Mouse (Mus musculus) thymus, postnatal 0 days (tissue): ENCODE measurements around the gene Nrxn3. TPM values are rescaled to one million over a fixed set of nuclear protein-coding genes. Genes with fewer than 3 reads are reported as not detected.

Experiments used
- DNase-seq: peaks from one replicate; pipeline ENCODE4 v3.0.0-alpha.2; 2015; ENCODE audit warnings: low spot score
- polyA plus RNA-seq: library from polyadenylated mRNA; unstranded; fragments of >200 nt; fragmentation: Nextera tagmentation; extraction: Ambion mirVana; gene quantifications from 2 replicates; pipeline ENCODE4 v1.2.1, GENCODE M21; 2015

Gene Nrxn3
- polyA plus RNA-seq, 1 experiment from 2014 or later: 0.17 TPM

DNA sequence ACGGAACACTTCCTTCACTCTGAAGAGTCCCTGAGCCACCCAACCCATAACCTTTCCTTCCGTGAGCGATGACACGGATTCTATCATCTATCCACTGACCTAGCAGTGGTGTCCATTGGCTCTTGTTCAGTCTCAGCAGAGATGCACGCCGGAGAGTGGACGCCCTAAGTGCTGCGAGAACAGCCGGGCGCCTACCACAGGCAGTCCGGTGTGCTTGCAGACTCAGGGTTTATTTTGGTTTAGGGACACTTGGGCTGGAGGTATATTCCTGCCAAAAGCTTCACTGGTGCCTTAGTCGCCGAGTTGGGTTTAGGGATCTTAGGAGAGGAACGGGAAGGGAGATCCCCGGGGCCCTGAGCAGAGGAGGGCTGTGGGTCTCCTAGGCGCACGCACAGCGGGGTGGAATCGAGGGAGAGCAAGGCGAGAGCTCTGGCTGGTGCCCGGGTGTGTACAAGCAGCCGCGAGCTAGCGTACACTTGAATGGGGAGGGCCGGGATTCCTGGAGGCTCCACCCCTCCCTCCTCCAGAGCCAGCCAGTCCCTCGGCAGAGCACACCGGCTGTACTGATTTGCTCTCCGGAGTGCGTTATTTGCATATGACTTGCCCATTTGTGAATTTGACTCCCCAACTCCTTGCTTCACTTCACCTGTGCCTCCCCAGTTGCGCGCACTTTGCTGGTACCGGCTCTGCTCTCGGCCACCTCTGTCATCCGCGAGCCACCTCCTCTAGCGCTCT, 1089.3 kb downstream of the Nrxn3 start:
- peak; percentile 10 for DNase-seq

DNA sequence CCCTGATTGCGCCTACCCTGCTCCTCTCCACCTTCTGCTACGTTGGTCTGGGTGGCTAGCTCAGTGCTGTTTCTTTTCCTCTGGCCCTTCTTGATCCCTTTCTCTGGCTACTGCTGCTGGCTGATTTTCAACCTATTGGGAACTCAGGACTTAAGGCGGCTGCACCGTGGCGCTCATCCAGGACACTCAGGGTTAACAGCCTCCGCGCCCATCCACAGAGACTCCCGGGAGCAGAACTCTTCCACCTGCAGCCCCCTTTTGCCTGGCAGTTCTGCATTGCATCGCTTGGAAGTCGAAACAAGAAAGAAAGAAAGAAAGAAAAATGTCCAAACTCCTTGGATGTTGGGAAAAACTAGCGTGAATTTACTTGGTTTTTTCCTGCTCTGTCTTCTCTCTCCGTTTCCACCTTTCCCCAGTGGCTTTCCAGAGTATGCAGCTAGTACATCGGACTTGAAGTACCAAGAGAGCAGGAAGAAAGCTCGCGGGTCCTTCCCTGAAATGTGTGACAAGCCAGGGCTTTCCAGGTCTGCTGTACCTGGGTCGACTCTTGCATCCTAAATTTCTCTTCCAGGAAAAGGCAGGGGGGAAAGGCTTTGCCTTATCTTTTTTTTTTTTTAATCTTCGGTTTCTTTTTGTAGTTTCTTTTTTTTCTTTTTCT, 1090.0 kb downstream of the Nrxn3 start:
- DNase-seq: no peak

DNA sequence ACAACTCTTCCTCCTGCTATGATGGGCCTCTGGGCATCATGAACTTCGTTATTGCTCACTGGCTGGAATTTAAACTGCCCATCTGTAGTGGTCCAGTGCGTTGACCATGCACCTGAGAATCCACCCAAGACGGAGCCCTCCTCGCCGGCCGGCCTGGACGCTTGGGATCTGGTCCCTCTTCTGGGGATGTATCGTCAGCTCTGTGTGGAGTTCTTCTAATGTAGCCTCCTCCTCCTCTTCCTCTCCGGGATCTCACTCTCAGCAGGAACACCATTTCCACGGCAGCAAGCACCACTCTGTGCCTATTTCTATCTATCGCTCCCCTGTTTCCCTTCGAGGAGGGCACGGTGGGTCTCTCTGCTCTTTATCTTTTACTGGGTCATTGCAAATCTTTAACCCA, 1090.6 kb downstream of the Nrxn3 start:
- DNase-seq: no peak

DNA sequence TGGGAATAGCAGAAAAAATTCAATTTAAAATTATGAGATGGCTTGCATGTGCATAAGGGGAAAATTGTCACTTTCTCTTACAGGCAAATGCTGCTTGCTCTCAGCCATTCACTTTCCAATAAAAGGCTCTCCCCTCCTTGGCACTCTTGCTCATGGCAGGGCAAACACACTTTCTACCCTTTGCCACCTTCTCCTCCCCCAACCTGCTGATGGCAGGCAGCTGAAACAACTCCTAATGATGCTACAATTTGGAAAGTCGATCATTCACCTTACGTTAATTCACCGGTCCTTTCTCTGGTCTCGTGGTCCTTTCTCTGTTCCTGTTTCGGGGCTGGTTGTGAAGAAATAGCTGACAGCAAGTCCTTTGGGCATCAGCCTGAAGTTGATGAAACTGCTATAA, 1091.0 kb downstream of the Nrxn3 start:
- DNase-seq: no peak

DNA sequence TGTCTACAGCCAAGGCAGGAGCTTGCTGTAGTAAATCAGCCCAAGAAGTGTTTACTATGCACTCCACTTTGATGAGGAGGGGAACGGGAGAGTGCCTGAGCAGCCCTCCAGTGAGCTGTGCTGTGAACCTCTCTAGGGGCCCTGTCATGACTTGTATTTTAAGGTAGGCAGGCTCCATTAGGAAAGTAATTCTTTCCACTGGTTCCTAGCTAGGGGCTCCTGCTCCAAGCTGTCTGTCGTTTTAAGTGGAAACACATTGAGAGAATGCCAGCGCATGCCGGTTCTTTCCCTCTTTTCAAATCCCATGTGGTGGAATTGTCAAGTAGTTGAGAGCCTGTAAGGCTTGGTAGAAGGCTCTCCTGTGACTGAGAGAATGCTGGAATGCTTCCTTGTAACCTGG, 1091.9 kb downstream of the Nrxn3 start:
- no peak for DNase-seq

DNA sequence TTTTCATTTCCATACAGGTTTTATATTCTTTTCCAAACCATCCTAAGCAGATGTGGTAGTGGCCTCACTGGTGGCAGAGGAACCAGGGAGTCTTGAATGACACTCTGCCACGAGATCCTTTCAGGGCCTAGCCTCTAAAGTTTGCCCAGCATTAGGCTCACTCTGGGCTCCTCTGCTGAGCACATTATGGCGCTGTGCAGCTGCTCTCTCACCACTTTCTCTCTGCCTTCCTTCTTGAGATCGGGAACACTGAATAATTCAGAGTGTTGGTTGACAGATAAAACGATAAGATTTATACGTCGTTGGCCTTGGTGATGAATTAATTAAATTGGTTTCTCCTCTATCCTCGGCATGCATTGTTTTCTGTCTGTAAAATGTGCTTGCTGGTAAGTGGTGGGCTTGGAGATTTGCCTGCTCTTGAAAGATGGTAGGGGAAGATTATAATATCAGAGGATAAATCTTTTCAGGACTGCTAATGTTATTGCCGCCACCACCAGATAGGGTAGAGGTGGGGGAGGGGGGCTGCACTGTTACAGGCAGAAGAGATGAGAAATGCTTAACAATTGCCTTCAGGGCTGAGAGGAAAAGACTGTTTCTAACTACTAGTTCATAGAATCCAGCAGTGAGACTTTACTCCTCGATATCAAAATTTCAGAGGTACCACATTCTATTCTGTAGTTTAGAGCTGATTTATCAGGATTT, 1094.5 kb downstream of the Nrxn3 start:
- DNase-seq: no peak

DNA sequence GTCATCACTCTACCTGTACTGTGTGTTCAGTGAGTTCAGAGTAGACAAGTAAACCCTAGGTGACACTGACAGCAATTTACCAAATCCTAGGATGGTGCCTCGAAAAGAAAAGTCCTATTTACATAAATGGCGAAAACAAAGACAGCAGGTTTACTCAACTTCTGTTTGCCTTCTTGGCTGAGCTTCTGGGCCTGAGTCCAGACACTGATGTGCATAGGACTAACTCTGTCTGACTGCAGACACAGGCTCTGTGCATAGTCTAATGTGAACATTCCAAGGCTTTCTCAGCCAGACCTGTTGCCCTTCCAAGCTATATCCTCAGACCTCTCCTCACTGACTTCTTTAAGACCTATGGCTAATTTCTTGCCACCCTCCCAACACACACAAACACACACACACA, 1095.5 kb downstream of the Nrxn3 start:
- no peak for DNase-seq

DNA sequence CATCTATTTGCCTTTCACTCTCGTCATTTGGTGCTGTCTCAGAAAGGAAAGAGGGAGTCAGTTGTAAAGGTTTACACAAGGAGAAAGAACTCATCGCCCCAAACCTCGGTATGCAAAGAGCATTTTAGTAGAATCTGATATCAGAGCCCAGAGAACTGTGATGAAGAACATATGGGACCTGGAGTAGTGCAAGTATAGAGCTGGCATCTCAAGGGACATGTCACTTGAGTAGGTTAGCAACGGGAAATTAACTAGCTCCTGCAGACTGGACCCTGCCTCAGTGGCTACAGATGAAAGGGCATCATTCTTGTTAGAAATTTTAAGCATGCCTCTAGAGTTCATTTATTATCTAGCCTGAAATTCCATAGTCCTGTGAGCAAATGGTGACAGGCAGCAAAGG, 1099.5 kb downstream of the Nrxn3 start:
- DNase-seq: no peak

DNA sequence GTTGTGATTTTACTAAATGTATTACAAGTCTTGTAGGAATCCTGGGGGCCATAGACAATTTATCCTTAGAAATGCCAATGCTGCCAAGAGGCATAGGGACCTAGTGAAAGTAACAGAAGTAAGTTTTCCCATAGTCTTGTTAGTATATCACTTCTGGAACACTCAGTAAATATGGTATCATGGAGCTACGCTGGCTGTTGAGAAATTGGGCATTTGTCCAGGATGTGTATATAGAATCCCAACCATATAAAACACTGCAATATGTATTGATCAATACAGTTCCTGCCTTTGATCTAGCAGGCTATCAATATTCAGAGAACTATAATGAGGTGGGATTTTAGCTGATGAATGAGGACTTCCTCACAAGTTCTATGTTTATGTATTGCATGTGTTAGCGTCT, 1107.3 kb downstream of the Nrxn3 start:
- no peak for DNase-seq

DNA sequence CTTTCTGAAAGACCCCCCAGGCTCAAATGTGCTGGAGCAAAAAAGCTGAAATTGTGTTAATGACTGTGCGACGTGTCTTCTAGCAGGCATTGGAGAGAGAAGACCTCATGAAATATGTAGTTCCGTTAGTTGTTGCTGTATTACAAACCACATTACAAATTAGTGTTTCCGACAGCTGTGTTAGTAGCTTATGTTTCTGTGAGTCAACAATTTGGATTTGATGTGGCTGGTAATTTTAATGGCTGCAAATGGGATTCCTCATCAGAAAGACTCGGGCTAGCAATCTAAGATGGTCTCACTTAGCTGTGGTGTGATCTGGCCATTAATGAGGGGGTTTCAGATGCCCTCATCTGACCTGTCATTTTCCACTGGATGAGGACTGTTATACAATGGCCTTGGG, 1107.7 kb downstream of the Nrxn3 start:
- no peak for DNase-seq

DNA sequence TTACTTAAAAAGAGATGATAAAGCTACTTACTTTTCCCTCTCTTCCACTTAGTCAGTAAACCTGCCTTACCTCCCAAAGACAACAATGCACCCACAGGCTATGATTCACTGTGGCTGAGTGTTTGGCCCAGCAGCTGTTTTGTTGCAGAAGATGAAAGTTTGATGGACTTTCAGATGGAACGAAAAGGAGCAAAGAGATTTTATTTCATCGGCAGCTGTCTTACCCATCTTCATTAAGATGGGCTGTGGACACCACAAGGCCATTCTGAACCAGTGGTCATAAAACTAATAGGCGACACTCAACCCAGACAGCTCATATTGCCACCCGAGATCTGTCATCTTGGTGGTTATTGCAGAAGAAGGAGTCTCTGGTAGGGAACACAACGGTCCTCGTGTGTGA, 1108.6 kb downstream of the Nrxn3 start:
- DNase-seq: no peak

DNA sequence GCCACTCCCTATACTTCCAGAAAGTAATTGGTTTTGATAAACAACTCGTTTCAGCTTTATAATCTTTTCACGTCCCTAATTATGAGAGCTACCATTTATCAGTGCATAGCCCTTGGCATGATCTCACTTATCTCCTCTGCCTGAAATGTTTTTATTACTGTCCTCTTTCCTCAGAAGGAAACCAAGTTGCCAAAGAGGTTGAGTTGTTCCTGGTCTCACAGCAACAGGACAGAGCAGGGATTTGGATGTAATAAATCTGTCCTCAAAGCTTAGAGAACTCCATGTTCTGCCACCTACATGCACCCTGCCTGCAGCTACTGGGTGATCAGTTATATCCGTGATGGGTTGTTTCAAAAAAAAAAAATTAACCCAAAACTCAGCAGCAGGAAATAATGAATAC, 1113.6 kb downstream of the Nrxn3 start:
- DNase-seq: no peak

DNA sequence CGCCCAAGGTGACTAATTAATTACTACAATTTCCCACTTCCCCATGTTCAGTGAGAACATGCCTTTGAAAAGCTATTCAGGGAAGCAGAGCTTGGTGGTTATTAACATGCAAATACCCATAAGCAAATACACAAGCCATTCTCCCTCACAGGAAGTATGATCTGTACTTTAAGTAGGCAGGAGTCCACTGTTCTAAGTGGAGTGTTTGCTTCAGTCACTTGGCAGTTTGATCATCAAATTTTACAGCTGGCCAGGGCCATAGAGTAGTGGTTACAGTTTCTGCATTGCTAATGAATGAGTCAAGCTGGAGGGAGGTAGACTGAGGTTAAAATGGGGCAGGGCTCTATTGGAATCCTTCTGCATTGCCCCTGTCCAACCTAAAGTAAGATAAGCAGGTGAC, 1120.2 kb downstream of the Nrxn3 start:
- no peak for DNase-seq

DNA sequence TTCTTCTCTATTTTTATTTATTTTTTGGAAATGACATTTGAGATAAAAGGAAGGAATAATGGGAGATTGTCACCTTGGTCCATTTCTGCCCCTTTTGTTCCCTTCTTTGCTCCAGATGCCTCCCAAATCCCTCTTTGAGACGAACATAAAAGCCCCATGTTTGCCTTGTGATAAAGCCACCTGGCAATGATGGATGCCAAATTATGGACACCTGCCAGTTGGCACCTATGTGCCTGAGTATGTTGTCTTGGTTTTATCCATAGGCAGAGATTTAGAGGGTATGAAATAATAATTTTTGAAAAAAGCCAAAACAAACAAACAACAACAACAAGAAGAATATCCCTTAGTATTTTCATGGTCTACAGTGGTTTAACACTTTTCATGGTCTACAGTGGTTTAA, 1125.4 kb downstream of the Nrxn3 start:
- no peak for DNase-seq

DNA sequence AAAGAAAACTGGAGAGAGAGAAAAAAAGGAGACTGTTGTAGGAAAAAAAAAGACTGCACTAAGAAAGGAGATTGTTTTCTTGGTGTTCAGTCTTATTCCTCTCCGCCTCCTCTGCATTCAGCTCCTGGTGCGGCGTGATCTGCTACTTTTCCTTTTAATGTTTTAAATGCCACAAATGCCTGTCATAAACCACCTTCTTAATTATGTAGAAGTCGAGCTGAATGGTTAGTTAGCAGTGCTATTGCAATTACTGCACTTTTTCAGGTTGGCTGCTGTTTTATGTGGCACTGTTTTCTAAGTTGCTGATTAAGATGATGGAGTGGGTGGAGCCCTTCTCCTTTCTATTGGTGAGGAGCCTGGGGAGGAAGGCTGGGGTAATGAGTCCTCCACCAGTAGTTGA, 1131.7 kb downstream of the Nrxn3 start:
- no peak for DNase-seq

DNA sequence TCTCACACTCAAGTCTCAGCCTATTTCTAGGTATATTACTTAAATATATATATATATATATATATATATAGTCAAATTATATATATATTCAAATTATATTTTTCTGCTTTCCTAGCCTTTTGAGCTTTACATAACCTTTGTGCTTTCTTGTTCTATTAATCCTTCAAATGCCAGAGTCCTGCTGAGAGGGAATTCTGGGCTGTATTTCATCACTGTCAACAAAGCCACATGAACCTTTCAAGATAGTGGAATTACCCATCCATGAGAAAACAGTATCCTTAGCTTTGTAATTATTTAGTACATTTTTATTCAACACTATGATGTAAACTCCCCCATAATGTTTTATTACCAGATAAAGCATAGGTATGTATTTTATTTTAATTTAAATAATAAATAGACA, 1144.4 kb downstream of the Nrxn3 start:
- DNase-seq: no peak

DNA sequence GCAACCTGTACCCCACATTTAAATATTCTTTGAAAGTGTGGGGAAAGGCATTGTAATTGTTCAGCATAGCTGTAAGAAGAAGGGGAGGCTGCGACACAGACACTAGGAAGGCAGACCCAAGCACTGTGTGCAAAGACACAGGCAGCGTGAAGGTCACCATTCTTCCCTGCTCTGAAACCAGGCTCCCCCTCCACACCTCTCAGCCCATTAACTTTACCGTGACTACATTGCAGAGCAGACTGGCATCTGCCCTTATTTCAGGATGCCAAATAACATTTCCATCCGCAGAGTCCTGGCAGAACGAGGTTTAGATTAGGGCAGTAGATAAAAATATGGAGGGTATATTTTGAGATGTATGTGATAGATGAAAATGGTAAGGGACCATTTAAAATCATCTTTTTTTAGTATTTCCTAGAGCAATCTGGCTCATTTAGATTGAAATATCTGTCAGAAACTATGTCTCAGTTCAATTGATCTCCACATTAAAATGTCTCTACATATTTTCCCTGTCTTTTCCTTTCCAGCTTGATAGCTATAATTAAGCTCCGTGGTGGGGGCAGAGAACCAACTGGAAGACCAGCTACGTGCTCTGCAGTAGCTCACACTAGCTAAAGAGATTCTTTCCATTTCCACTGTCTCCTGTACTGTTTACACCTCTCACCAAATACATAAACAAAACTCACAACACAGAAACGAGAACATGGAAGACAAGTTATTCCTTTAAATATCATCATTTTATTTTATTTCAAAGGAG, 1160.1 kb downstream of the Nrxn3 start:
- DNase-seq: no peak

DNA sequence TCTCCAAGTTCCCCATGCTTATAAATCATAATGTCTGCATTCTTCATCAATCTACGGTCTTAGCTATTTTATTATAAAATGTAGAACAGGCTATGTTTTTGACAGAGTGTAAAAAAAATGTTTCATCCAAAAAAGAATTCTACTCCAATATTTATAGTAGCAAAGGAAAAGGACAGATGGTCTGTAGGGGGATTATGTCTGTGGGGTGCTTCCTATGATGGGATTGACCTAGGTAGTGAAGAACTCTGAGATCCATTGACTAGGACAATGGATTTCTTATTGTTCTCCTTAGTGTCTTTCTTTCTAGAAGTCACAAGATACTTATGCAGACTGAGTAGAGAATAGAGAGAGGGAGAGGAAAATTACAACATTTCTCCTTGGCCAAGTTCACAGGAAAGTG, 1161.9 kb downstream of the Nrxn3 start:
- DNase-seq: no peak

DNA sequence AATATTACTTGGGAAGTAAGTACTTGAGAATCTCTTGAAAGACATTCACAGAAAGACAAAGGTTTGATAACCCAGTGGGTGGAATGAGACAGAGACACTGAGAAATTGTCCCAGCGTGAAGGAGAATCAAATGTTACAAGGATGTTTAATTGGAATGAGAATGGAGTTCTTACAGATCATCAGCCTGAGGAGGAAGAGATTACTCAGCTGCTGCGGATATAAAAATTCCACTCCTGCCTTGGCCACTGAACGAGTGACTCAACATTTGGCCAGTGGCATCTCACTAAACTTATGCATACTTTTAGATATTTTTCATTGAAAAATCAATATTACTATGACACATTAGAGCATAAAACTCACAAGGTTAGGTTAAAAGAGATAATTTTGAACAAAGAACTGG, 1166.0 kb downstream of the Nrxn3 start:
- no peak for DNase-seq

DNA sequence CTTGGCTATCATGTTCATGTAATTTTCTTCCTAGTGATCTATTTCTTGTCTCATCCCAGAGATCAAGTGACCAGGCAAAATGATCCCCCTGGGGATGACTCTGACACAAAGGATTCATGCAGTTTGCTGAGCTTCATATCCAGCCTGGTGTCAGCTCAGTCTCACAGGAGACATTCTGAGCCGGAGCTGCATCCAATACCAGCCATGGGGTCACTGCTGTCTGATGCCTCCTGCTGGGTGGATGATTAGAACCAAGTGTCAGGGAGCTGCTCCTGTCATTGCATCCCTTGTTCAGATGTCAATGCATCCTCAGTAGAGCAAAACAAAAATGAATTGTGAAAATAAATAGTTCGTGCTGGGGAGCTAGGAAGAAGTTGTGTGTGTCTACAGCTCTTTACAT, 1174.2 kb downstream of the Nrxn3 start:
- DNase-seq: no peak

DNA sequence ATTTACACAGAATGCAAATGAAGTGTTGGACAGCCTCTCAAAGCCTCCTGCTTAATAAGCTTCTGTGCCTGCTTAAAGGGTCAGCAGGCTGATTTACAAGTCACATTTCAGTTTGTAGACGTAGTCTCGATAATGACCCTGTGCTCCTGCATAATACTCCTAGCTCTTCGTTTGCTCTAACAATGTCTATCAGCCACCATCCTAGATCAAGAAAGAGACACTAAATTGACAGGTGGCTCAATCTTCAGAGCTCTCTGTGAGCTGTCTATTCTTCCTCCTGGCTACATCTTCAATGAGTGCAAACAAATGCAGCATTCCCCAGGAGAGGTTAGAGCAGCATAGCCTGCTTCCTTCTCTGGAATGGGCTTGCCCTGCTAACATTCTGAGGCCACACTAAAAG, 1186.9 kb downstream of the Nrxn3 start:
- no peak for DNase-seq
